Mouse (Mus musculus) erythroblast, embryonic 14.5 days (primary cell): ENCODE measurements around the gene Stmn1.

Experiments used
- GATA1 ChIP-seq: IDR thresholded peaks from 2 replicates; pipeline ENCODE4 v1.6.1; 2012; ENCODE audit warnings: low read length, inconsistent platforms, mixed read lengths
- TAL1 ChIP-seq: IDR thresholded peaks from 3 replicates; pipeline ENCODE4 v1.6.1; 2012; ENCODE audit warnings: low read length, inconsistent platforms, mixed read lengths

- TF ChIP-seq GATA1 (no peak), TAL1 (no peak)
Observed at GRCm38 (mm10) chr4:134496595-134497210, 28.6 kb downstream of the Stmn1 start, which contains the start of gene Paqr7.
